Mouse (Mus musculus) R1 (cell line): Measurements from ENCODE around the gene Anapc16.

Experiments used
- DNase-seq: peaks from one replicate; pipeline ENCODE4 v3.0.0-alpha.2; 2018; ENCODE audit warnings: low read depth, low spot score

The Anapc16 gene

GRCm38 (mm10) chr10:59949783-59950605, 52.9 kb downstream of the Anapc16 start:
- no peak for DNase-seq

GRCm38 (mm10) chr10:59949255-59949648, 53.7 kb downstream of the Anapc16 start:
- no peak for DNase-seq

GRCm38 (mm10) chr10:59948363-59949254, 54.3 kb downstream of the Anapc16 start:
- no peak for DNase-seq

GRCm38 (mm10) chr10:59947296-59948073, 55.5 kb downstream of the Anapc16 start:
- DNase-seq, result no peak

GRCm38 (mm10) chr10:59946362-59946761, 56.6 kb downstream of the Anapc16 start:
- no peak for DNase-seq

GRCm38 (mm10) chr10:59945416-59945815, 57.5 kb downstream of the Anapc16 start:
- DNase-seq, result no peak

- peak; percentile 62 for DNase-seq
Observed at GRCm38 (mm10) chr10:59943421-59943989, 59.4 kb downstream of the Anapc16 start.

GRCm38 (mm10) chr10:59942847-59943420, 60.0 kb downstream of the Anapc16 start:
- DNase-seq, result peak; percentile 68

- DNase-seq, result no peak
Observed at GRCm38 (mm10) chr10:59942281-59942846, 60.6 kb downstream of the Anapc16 start.

GRCm38 (mm10) chr10:59939081-59939480, 63.9 kb downstream of the Anapc16 start:
- no peak for DNase-seq

- DNase-seq, result no peak
Observed at GRCm38 (mm10) chr10:59938662-59939061, 64.3 kb downstream of the Anapc16 start.
